Mouse (Mus musculus) frontal cortex, adult 2 months (tissue): Measurements from ENCODE around the gene Mucl3. TPM values are rescaled to one million over a fixed set of nuclear protein-coding genes. Genes with fewer than 3 reads are reported as not detected.

Experiments
- DNase-seq, 2 experiments: peaks; one replicate each; pipeline ENCODE4 v3.0.0; 2022; ENCODE audit warnings: low spot score in 1 of 2; ENCODE audit errors: extremely low spot score in 1 of 2
- polyA plus RNA-seq: library from polyadenylated mRNA; depleted of rRNA; stranded (reverse); fragments of >200 nt; gene quantifications from 2 replicates; pipeline ENCODE4 v1.2.3, GENCODE M21; 2012; rRNA removed

Gene Mucl3
- polyA plus RNA-seq = 0.08 TPM in 1 of 2 replicates, not detected in the other

GRCm38 (mm10) chr17:35643609-35644236, at the start of gene Mucl3:
TSS of gene Mucl3 (minus strand) at chr17:35643695.
- DNase-seq = no peak

- DNase-seq = no peak
Measured at GRCm38 (mm10) chr17:35692368-35692767, 48.9 kb upstream of the Mucl3 start.

GRCm38 (mm10) chr17:35691811-35692210, 48.3 kb upstream of the Mucl3 start:
- no peak for DNase-seq

- no peak for DNase-seq
Measured at GRCm38 (mm10) chr17:35689936-35690645, 46.6 kb upstream of the Mucl3 start.

GRCm38 (mm10) chr17:35688347-35689175, 45.1 kb upstream of the Mucl3 start:
- DNase-seq = no peak

GRCm38 (mm10) chr17:35685061-35685460, 41.6 kb upstream of the Mucl3 start:
- no peak for DNase-seq

- no peak for DNase-seq
Measured at GRCm38 (mm10) chr17:35681986-35682385, 38.5 kb upstream of the Mucl3 start.

- no peak for DNase-seq
Measured at GRCm38 (mm10) chr17:35680591-35680990, 37.1 kb upstream of the Mucl3 start.

GRCm38 (mm10) chr17:35673416-35674035, 30.0 kb upstream of the Mucl3 start, which contains the start of gene Gtf2h4:
TSS of gene Gtf2h4 (minus strand) at chr17:35673739.
- peak; percentile 94 to 97 for DNase-seq

GRCm38 (mm10) chr17:35672527-35672926, 29.0 kb upstream of the Mucl3 start:
- DNase-seq = no peak

GRCm38 (mm10) chr17:35671846-35672245, 28.4 kb upstream of the Mucl3 start:
- no peak for DNase-seq

- no peak for DNase-seq
Measured at GRCm38 (mm10) chr17:35669731-35670130, 26.2 kb upstream of the Mucl3 start.

- peak; percentile 92 to 98 for DNase-seq
Measured at GRCm38 (mm10) chr17:35667334-35668065, 24.0 kb upstream of the Mucl3 start, which contains the start of gene Vars2. TSS of gene Vars2 (minus strand) at chr17:35667592.

GRCm38 (mm10) chr17:35666851-35667256, 23.4 kb upstream of the Mucl3 start:
- peak; percentile 18 to 27 for DNase-seq

- peak in 1 of 2 experiments; percentile 53 for DNase-seq
Measured at GRCm38 (mm10) chr17:35665957-35666515, 22.5 kb upstream of the Mucl3 start.

GRCm38 (mm10) chr17:35653086-35653485, 9.6 kb upstream of the Mucl3 start:
- no peak for DNase-seq

GRCm38 (mm10) chr17:35649429-35649828, 5.9 kb upstream of the Mucl3 start:
- DNase-seq = no peak

- no peak for DNase-seq
Measured at GRCm38 (mm10) chr17:35639352-35639751, 4.1 kb downstream of the Mucl3 start.

- DNase-seq = peak in 1 of 2 experiments; percentile 66
Measured at GRCm38 (mm10) chr17:35638475-35639190, 4.9 kb downstream of the Mucl3 start.
